Mouse (Mus musculus) forebrain, embryonic 11.5 days (tissue): ENCODE data around the gene C1qtnf7. TPM values are rescaled to one million over a fixed set of nuclear protein-coding genes. Genes with fewer than 3 reads are reported as not detected.
A peak's percentile ranks its signal among the peaks of the same experiment; 100 is the strongest.

Experiments
- ATAC-seq: fragments of 200-750 bp; cut with Nextera tagmentation; replicated peaks from 2 replicates; pipeline ENCODE4 v1.8.0; 2017; ENCODE audit warnings: moderate TSS enrichment; ENCODE audit not compliant: low FRiP score
- DNase-seq: peaks from one replicate; pipeline ENCODE4 v3.0.0-alpha.2; 2017; ENCODE audit warnings: low spot score
- H3K27ac ChIP-seq: fragments of 300-500 bp; sonication (generic); 2 replicates; pipeline ENCODE4 v1.5.1; 2014; ENCODE audit warnings: low read depth, low read length
- H3K27me3 ChIP-seq: fragments of 300-500 bp; sonication (generic); 2 replicates; pipeline ENCODE4 v1.6.1; 2014; ENCODE audit warnings: mild to moderate bottlenecking, low read length, mixed read lengths; ENCODE audit not compliant: control insufficient read depth, insufficient read depth
- H3K36me3 ChIP-seq: fragments of 300-500 bp; sonication (generic); 2 replicates; pipeline ENCODE4 v1.6.1; 2014; ENCODE audit warnings: mild to moderate bottlenecking, low read length, moderate library complexity, mixed read lengths; ENCODE audit not compliant: control insufficient read depth, insufficient read depth
- H3K4me1 ChIP-seq: fragments of 300-500 bp; sonication (generic); replicated peaks from 2 replicates; pipeline ENCODE4 v1.6.1; 2014; ENCODE audit warnings: low read length, mixed read lengths; ENCODE audit not compliant: control insufficient read depth, insufficient read depth
- H3K4me2 ChIP-seq: fragments of 300-500 bp; sonication (generic); 2 replicates; pipeline ENCODE4 v1.6.1; 2014; ENCODE audit warnings: low read depth, mild to moderate bottlenecking, low read length, moderate library complexity, mixed read lengths; ENCODE audit not compliant: severe bottlenecking
- H3K4me3 ChIP-seq: fragments of 300-500 bp; sonication (generic); 2 replicates; pipeline ENCODE4 v1.5.1; 2014; ENCODE audit warnings: low read depth, low read length
- H3K9ac ChIP-seq: fragments of 300-500 bp; sonication (generic); 2 replicates; pipeline ENCODE4 v1.6.1; 2014; ENCODE audit warnings: low read length
- H3K9me3 ChIP-seq: fragments of 300-500 bp; sonication (generic); 2 replicates; pipeline ENCODE4 v1.6.1; 2016; ENCODE audit warnings: low read length, mixed read lengths; ENCODE audit not compliant: control insufficient read depth
- WGBS: fragments of 180-500 bp; shearing (Covaris S2); extraction: QIAGEN DNeasy Blood & Tissue Kit; methylation state at CpG from one replicate; pipeline ENCODE4 v1.1.7; 2014; 5-methylcytosine and 5-hydroxymethylcytosine counted together
- polyA plus RNA-seq: library from polyadenylated mRNA; unstranded; fragments of >200 nt; fragmentation: Nextera tagmentation; extraction: Ambion mirVana; gene quantifications from 2 replicates; pipeline ENCODE4 v1.2.1, GENCODE M21; 2014

The C1qtnf7 gene
- polyA plus RNA-seq, 1 experiment from 2014 or later: 0.28 TPM

GRCm38 (mm10) chr5:43647098-43647774, 131.9 kb downstream of the C1qtnf7 start:
- H3K9ac ChIP-seq: no peak overlapping the region
- H3K27ac ChIP-seq: no peak overlapping the region
- 89% methylated on average over 12 of the region's 12 CpGs for WGBS
- H3K4me1 ChIP-seq: no peaks in the 10 kb centered on the region
- H3K36me3 ChIP-seq: no peaks in the 10 kb centered on the region
- H3K9me3 ChIP-seq: no peaks in the 10 kb centered on the region
- no peak overlapping the region for H3K4me2 ChIP-seq
- no peak overlapping the region for H3K4me3 ChIP-seq
- no peak for ATAC-seq
- H3K27me3 ChIP-seq: no peaks in the 10 kb centered on the region
- DNase-seq: no peak

DNA sequence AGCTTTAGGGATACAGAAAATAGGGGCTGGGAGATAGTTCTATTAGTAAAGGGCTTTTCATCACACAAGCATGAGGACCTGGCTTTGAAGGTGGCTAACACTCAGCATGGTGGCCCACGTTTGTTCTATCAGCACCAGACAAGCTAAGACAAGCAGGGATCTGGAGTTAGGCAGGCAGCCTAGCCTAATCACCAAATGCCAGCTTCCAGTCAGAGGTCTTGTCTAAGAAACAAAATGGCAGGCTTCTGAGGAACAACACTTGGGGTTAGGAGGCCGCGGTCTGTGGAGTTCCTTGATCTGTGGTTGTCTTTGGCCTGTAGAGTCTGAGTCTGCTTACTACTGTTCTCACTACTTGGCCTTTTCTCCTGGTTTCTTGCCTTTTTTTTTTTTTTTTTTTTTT, 146.2 kb downstream of the C1qtnf7 start:
- no peak overlapping the region for H3K9ac ChIP-seq
- no peak overlapping the region for H3K4me2 ChIP-seq
- WGBS: 93% methylated on average over 3 of the region's 3 CpGs
- ATAC-seq (no peak), DNase-seq (no peak)
- no peaks in the 10 kb centered on the region for H3K27me3 ChIP-seq
- no peaks in the 10 kb centered on the region for H3K9me3 ChIP-seq
- H3K36me3 ChIP-seq: no peaks in the 10 kb centered on the region
- peak overlapping the region; percentile 88; the same call in 1 of the 2 replicates for H3K27ac ChIP-seq
- H3K4me3 ChIP-seq: no peak overlapping the region
- H3K4me1 ChIP-seq: peaks cover 9% of the 10 kb centered on the region; the same call in 1 of the 2 replicates

DNA sequence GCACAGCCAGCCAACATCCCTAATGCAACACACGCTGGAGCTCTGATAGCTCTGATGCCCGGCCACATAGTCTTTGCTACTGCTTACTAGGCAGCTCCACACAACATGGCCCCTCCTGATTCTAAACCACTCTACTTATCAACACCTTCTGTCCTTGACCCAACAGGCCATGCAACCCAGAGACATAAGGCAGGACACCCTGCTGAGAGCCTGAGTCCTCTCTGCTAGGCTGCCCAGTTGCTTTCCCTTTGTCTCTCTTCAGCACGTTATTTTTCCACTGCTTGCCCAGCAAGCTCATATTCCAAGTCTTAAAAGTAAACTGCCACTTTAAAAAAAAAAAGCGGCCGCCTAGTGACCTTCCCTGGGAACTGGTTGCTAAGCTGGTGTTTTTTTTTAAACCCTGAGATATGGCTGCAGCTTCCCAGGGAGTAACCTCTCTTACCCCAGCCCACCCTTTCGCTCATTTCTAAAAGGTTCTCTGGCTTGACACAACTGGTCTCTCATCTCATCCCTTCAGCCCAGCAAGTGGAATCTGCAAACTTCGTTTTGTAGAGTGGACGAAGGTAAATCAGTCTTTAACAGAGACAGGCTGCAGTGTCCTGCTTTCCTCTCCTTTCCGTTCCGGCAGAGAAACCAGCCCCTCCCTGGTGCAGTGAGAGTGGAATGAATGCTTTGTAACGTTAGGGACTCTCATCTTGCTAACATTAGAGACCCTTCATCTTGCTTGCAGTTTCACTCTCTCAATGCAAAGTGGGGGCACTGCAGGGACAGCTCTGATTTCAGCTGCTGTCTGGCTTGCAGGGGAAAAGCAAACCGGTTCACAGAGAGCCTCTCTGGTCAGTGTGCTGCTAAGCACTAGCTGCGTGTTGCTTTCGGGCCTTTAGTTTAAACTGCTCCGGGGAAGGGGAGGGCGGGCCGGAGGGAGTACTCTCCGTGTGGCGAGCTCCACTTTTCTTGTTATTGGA, 146.9 kb downstream of the C1qtnf7 start, which contains the start of gene Cc2d2a:
Cc2d2a (plus strand) TSS at position 350 of the 965 bp plus-strand sequence.
- no peaks in the 10 kb centered on the region for H3K9me3 ChIP-seq
- peak within 1 kb of the TSS; percentile 28 for H3K4me3 ChIP-seq
- peak within 1 kb of the TSS; percentile 67 for H3K9ac ChIP-seq
- peak within 1 kb of the TSS; percentile 88 for H3K27ac ChIP-seq
- DNase-seq: peak; percentile 68
- 6% methylated on average over 19 of the region's 19 CpGs for WGBS
- no peaks in the 10 kb centered on the region for H3K27me3 ChIP-seq
- H3K4me2 ChIP-seq: peak within 1 kb of the TSS; percentile 53
- peaks cover 9% of the 10 kb centered on the region; the same call in 1 of the 2 replicates for H3K4me1 ChIP-seq
- no peaks in the 10 kb centered on the region for H3K36me3 ChIP-seq
- peak; percentile 88 for ATAC-seq

DNA sequence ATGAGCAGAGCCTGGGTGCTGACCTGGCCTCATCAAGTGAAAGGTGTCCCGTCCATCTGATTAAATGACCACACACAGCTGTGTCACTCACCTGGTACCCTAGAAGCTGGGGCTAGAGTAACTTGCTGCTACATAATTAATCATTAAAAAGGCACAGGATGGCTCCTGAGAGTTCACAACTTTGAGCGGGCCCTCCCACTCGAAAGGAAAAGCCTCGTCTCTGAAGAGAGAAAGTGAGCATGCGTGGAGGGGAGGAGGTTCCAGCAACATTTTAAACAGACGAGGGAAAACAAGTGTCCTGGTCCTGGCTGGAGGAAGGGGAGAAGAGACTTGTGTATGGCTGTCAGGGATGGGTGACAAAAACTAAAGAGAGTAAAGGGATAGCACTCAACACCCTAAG, 148.2 kb downstream of the C1qtnf7 start:
- Histone ChIP-seq H3K9me3 (no peaks in the 10 kb centered on the region), H3K9ac (no peak overlapping the region), H3K4me1 (peaks cover 9% of the 10 kb centered on the region; the same call in 1 of the 2 replicates), H3K27me3 (no peaks in the 10 kb centered on the region), H3K4me3 (no peak overlapping the region), H3K4me2 (no peak overlapping the region), H3K27ac (no peak overlapping the region), H3K36me3 (no peaks in the 10 kb centered on the region)
- 57% methylated on average over 6 of the region's 6 CpGs for WGBS
- no peak for DNase-seq
- ATAC-seq: no peak

DNA sequence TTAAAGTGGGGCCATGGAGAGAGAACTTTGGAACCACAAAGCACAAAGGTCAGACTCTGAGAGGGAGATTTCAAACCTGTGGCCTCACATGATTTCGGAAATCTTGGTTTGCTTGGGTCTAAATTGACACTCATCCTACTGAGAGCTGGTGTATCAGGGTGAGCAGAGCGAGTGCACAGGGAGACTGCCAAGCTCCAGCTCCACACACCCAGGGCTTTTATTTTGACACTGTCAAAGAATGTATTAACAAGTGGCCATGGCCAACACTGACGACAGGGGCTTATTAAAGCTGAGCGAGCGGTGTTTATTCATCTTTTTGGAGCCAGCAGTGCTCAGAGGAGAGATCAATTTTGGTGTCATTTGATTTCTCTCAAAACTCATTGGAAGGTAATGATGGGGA, 149.8 kb downstream of the C1qtnf7 start:
- Histone ChIP-seq H3K27ac (no peak overlapping the region), H3K4me3 (peak overlapping the region; percentile 4; the same call in 1 of the 2 replicates), H3K9me3 (no peaks in the 10 kb centered on the region), H3K4me1 (peaks cover 9% of the 10 kb centered on the region; the same call in 1 of the 2 replicates), H3K9ac (no peak overlapping the region), H3K4me2 (peak overlapping the region; percentile 36), H3K36me3 (no peaks in the 10 kb centered on the region), H3K27me3 (no peaks in the 10 kb centered on the region)
- WGBS: 18% methylated on average over 5 of the region's 5 CpGs
- DNase-seq: no peak
- peak; percentile 58; the same call in 1 of the 2 replicates for ATAC-seq

Other genes starting within 250 kb of the C1qtnf7 start
- 8.1 and 9.2 TPM in 2 replicates for gene Cc2d2a, start 146.8 kb downstream of the C1qtnf7 start, polyA plus RNA-seq